Mouse (Mus musculus) spleen, adult 2 months (tissue): ENCODE measurements around the gene Atpaf1. TPM values are rescaled to one million over a fixed set of nuclear protein-coding genes. Genes with fewer than 3 reads are reported as not detected.
A peak's percentile ranks its signal among the peaks of the same experiment; 100 is the strongest.

Experiments used
- DNase-seq, 2 experiments: peaks; one replicate each; pipeline versions ENCODE4 v3.0.0 to v3.0.0-alpha.2; 2012 to 2021; ENCODE audit warnings: low spot score in 2 of 2, low read depth in 1 of 2
- H3K27ac ChIP-seq: fragments of 200-500 bp; 2 replicates; pipeline ENCODE4 v1.5.1; 2012; ENCODE audit warnings: low read length, inconsistent platforms; ENCODE audit not compliant: insufficient read depth
- H3K27me3 ChIP-seq: fragments of 200-500 bp; 2 replicates; pipeline ENCODE4 v1.6.1; 2012; ENCODE audit warnings: mild to moderate bottlenecking, moderate library complexity, low read length, inconsistent platforms; ENCODE audit not compliant: control insufficient read depth, insufficient read depth
- H3K36me3 ChIP-seq: fragments of 200-500 bp; 2 replicates; pipeline ENCODE4 v1.6.1; 2012; ENCODE audit warnings: mild to moderate bottlenecking, low read length, inconsistent platforms; ENCODE audit not compliant: control insufficient read depth, insufficient read depth
- H3K4me1 ChIP-seq: fragments of 200-500 bp; 2 replicates; pipeline ENCODE4 v1.6.1; 2011; ENCODE audit warnings: inconsistent platforms; ENCODE audit not compliant: control insufficient read depth, insufficient read depth, insufficient read length
- H3K4me3 ChIP-seq: fragments of 200-500 bp; 2 replicates; pipeline ENCODE4 v1.5.1; 2011; ENCODE audit warnings: mild to moderate bottlenecking, inconsistent platforms; ENCODE audit not compliant: insufficient read depth, insufficient read length; ENCODE audit errors: extremely low read depth
- CTCF ChIP-seq: fragments of 200-500 bp; IDR thresholded peaks from 2 replicates; pipeline ENCODE4 v1.5.1; 2011; ENCODE audit warnings: mild to moderate bottlenecking, inconsistent platforms; ENCODE audit not compliant: insufficient read depth, insufficient read length, insufficient replicate concordance; ENCODE audit errors: extremely low read depth
- POLR2A ChIP-seq: fragments of 200-500 bp; IDR thresholded peaks from 2 replicates; pipeline ENCODE4 v1.6.1; 2011; ENCODE audit warnings: low read depth, low read length, inconsistent platforms
- WGBS: fragments of 180-500 bp; shearing (Covaris S2); methylation state at CpG from one replicate; pipeline ENCODE4 v1.1.7; 2018; 5-methylcytosine and 5-hydroxymethylcytosine counted together
- polyA plus RNA-seq: library from polyadenylated mRNA; depleted of rRNA; stranded (reverse); fragments of >200 nt; gene quantifications from 2 replicates; pipeline ENCODE4 v1.2.3, GENCODE M21; 2012

Gene Atpaf1
- polyA plus RNA-seq, 1 experiment = 20.2 TPM

DNA sequence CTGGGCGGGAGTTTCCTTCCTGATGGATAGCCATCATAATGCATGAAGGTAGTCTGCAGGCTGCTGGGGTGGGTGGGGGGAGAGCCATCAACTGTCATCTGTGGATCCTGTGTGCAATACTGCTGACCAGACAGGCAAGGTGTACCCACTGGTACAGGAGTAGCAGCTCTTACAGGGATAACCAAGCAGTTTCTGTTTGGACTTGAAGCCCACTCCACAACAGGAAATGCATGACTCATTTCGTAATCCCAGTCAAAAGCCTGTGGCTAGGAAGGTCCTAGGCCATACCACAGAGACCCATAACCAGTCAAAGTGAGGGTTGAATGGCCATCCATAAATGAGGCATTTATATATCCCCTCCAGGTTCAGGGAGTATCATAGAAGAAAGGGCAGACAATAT is 7.0 kb upstream of the Atpaf1 start:
- 96% methylated on average over 2 of the region's 2 CpGs for WGBS
- no peak overlapping the region for H3K4me3 ChIP-seq
- peaks cover 10% of the 10 kb centered on the region for H3K36me3 ChIP-seq
- DNase-seq = no peak
- TF ChIP-seq CTCF = no peak
- no peak for TF ChIP-seq POLR2A
- no peaks in the 10 kb centered on the region for H3K4me1 ChIP-seq
- H3K27me3 ChIP-seq = no peaks in the 10 kb centered on the region
- no peak overlapping the region for H3K27ac ChIP-seq

DNA sequence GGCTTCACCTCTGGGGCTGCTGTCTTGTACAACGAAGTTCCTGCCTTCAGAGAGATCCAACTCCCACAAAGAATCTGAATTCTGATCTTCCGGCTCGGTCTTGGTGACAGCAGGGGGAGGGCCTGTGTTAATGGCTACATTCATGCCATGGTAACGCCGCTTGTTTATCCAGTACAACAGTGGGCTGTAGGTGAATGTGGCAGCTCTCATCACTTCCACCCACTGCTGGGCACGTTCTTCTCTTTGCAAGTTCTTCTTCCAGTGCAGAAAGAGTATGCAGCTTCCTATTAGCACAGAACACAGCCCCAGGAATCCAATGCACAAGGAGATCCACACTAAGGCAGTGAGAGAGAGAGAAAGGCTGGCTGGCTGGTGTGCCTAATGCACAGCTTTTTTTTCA is 4.3 kb upstream of the Atpaf1 start:
- no peak for DNase-seq
- H3K4me1 ChIP-seq = no peaks in the 10 kb centered on the region
- WGBS = 63% methylated on average over 6 of the region's 6 CpGs

DNA sequence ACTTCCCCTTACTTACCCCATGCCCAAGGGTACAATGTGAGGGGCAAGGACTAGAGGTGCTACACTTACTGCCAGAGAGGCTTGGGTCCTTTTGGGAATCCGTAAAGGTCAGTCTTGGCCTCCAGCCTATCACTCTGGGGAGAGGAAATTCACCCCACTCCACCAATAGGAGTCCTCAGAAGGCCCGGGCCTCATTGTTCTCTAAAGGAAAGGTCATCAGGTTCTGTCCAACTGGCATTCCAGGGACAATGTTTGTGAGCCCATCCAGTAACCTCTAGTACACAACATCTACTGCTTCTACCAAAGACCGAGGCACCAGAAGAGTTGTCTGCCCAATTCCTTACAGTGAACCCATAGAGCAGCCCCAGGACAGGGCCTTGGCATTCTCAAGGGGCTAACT is 3.7 kb upstream of the Atpaf1 start, which contains the start of gene Tex38:
Tex38 (minus strand) TSS at position 101 of the 400 bp plus-strand sequence.
- Histone ChIP-seq H3K36me3 (peaks cover 2% of the 10 kb centered on the region; the same call in 1 of the 2 replicates), H3K27ac (no peak within 1 kb of the TSS), H3K4me1 (peaks cover 3% of the 10 kb centered on the region; the same call in 1 of the 2 replicates), H3K4me3 (no peak within 1 kb of the TSS), H3K27me3 (no peaks in the 10 kb centered on the region)
- no peak for DNase-seq
- TF ChIP-seq POLR2A (no peak), CTCF (no peak)
- 86% methylated on average over 3 of the region's 3 CpGs for WGBS

More for the DNA sequence above, 4.3 kb upstream of the Atpaf1 start:
- H3K27me3 ChIP-seq = no peaks in the 10 kb centered on the region
- H3K36me3 ChIP-seq = peaks cover 2% of the 10 kb centered on the region; the same call in 1 of the 2 replicates
- no peak overlapping the region for H3K27ac ChIP-seq
- no peak overlapping the region for H3K4me3 ChIP-seq
- TF ChIP-seq CTCF (no peak), POLR2A (no peak)

DNA sequence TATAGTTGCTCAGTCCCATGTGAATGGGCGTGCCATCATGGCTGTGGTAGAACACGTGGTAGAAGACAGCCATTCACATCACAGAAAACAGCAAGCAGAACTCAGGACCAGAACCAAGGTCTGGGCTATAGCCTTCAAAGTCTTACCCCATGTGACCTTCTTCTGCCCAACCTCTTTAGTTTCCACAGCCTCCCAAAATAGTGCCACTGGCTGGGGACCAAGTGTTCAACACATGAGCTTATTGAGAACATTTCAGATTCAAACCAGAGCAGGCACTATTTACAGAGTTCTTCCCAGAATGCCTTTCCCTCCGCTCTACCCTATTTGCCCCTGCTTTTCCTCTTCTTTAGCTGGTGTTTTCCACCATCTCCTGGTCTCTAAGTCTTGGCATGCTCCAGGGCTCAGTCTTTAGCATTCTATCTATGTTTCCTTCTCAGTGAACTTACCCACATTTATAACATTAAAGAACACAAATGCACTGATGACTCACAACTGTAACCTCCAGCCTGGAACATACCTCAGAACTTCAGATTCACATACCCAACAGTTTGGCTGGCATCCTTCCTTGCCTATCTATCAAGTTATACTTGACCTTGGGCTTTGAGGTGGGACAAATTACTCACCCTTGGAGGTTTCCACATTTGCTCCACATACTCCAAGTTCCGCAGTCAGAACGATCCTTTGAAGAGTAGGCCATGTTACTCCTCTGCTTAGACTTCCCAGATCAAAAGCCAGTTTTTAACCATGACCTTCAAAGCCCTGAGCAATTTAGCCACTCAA is 2.4 kb upstream of the Atpaf1 start:
- Histone ChIP-seq H3K4me3 (no peak overlapping the region), H3K27ac (no peak overlapping the region), H3K4me1 (peaks cover 3% of the 10 kb centered on the region; the same call in 1 of the 2 replicates), H3K36me3 (peaks cover 2% of the 10 kb centered on the region; the same call in 1 of the 2 replicates), H3K27me3 (no peaks in the 10 kb centered on the region)
- 90% methylated on average over 5 of the region's 5 CpGs for WGBS
- no peak for DNase-seq
- no peak for TF ChIP-seq CTCF
- TF ChIP-seq POLR2A = no peak

DNA sequence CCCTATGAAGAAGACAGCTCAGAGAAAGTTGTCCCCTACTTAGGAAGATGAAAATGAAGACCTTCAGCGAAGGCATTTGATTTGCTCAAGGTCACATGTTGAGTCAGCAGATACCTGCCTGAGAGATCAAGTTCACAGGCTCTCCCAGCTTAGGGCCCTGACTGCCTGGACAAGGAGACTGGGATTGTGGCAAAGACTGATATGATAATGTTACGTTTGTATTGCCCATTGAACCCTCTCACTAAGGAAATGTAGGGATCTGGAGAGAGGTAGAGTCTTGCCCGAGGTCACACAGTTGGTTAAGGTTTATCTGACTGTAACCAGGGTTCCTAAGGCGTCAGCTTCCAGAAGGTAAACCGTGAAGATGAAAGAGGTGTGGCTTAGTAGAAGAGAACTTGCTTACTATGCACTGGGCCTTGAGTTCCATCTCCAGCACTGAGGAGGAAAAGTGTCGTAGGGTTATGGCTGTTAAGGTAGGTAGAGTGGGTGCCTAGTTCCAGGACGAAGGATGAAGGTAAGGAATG is 961 bp downstream of the Atpaf1 start:
- no peaks in the 10 kb centered on the region for H3K27me3 ChIP-seq
- peaks cover 3% of the 10 kb centered on the region; the same call in 1 of the 2 replicates for H3K4me1 ChIP-seq
- H3K36me3 ChIP-seq = peaks cover 4% of the 10 kb centered on the region
- TF ChIP-seq CTCF (no peak), POLR2A (no peak)
- no peak for DNase-seq
- H3K27ac ChIP-seq = no peak overlapping the region
- peak overlapping the region; percentile 84 for H3K4me3 ChIP-seq
- 48% methylated on average over 7 of the region's 7 CpGs for WGBS

DNA sequence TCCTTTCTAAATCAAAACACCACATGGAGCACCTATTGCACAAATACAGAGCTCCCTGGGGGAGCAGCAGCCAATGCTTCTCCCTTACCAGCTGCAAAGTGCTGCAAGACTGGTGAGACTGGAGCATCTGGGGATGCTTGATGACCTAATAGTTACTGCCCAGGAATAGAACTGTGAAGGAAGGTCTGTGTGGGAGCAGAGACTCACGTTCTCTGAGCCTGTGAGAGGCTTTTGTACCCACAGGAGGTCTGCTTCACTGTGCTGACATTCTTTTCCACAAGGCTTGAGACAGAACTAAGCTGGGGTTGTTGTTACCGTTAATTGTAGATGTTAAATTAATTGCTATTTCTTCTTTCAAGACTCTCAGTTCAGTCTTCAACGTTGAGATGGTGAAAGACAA is 6.3 kb downstream of the Atpaf1 start:
- TF ChIP-seq POLR2A = no peak
- no peaks in the 10 kb centered on the region for H3K4me1 ChIP-seq
- no peak overlapping the region for H3K4me3 ChIP-seq
- WGBS = 90% methylated on average over 3 of the region's 3 CpGs
- DNase-seq = no peak
- no peaks in the 10 kb centered on the region for H3K27me3 ChIP-seq
- H3K36me3 ChIP-seq = peaks cover 19% of the 10 kb centered on the region
- H3K27ac ChIP-seq = no peak overlapping the region

DNA sequence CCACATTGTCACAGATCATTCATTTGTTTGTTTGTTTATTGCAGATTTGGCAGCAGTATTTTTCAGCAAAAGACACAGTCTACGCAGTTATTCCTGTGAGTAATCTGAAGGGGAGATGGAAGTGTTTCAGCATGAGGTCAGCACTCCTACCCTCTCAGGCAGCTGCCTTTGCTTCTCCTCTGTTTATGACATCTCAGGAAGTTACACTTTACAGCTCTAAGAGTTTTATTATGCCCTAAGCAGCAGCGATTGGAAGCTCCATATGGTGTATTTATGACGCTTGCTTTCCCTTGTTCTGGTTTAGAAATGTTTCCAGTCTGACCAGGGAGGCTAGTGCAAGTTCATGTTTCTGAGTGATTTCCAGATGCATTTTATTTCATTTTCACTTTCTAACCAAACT is 10.7 kb downstream of the Atpaf1 start:
- no peak overlapping the region for H3K27ac ChIP-seq
- 87% methylated on average over 3 of the region's 3 CpGs for WGBS
- no peak for DNase-seq
- TF ChIP-seq CTCF (no peak), POLR2A (no peak)
- no peak overlapping the region for H3K4me3 ChIP-seq
- peaks cover 31% of the 10 kb centered on the region for H3K36me3 ChIP-seq
- H3K27me3 ChIP-seq = no peaks in the 10 kb centered on the region
- H3K4me1 ChIP-seq = no peaks in the 10 kb centered on the region
